Mouse (Mus musculus) macrophage (primary cell): Measurements from ENCODE around the gene Cyp2c38. TPM values are rescaled to one million over a fixed set of nuclear protein-coding genes. Genes with fewer than 3 reads are reported as not detected.
"Not testable (repeated sequence)": the region's sequence is repeated elsewhere in the genome, so short reads cannot be mapped to it uniquely, and the experiment has no call there.

Experiments used
- H3K27ac ChIP-seq: fragments of 350-480 bp; formaldehyde crosslinking; 2 replicates; pipeline ENCODE4 v1.9.0; 2021
- H3K36me3 ChIP-seq: fragments of 350-480 bp; formaldehyde crosslinking; 2 replicates; pipeline ENCODE4 v1.9.0; 2021; ENCODE audit errors: inconsistent target
- H3K4me3 ChIP-seq: fragments of 350-480 bp; formaldehyde crosslinking; 2 replicates; pipeline ENCODE4 v1.9.0; 2021; ENCODE audit errors: inconsistent target
- H3K79me2 ChIP-seq: fragments of 350-480 bp; formaldehyde crosslinking; 2 replicates; pipeline ENCODE4 v1.9.0; 2021; ENCODE audit errors: inconsistent target
- WGBS: methylation state at CpG from one replicate; pipeline ENCODE4 v1.1.7; 2026; ENCODE audit warnings: inconsistent platforms; ENCODE audit not compliant: missing documents; 5-methylcytosine and 5-hydroxymethylcytosine counted together
- polyA plus RNA-seq: library from polyadenylated mRNA; stranded (reverse); fragments of 250-400 nt; gene quantifications from 3 replicates; pipeline ENCODE4 v1.2.4, GENCODE M21; 2018; ENCODE audit warnings: inconsistent platforms
- total RNA-seq, 78 experiments: library from RNA; depleted of rRNA; stranded (reverse); fragments of 250-400 nt; gene quantifications; 1 replicate in 9 of 78; 2 replicates in 24 of 78; 3 replicates in 43 of 78; 4 replicates in 2 of 78; pipeline ENCODE4 v1.2.4; 2018; ENCODE audit warnings: inconsistent platforms in 56 of 78

Gene Cyp2c38
- total RNA-seq (2018; cell fraction: chromatin; rRNA removed), result not detected
- not detected for total RNA-seq (2018; cell fraction: cytosol; rRNA removed)
- not detected for total RNA-seq (2018; cell fraction: nucleus; rRNA removed)
- polyA plus RNA-seq, result not detected in 3 replicates

GRCm38 (mm10) chr19:39462941-39463340, at the start of gene Cyp2c38:
Cyp2c38 (minus strand) TSS chr19:39463075.
- no peak within 1 kb of the TSS for H3K4me3 ChIP-seq
- no peaks in the 10 kb centered on the region for H3K36me3 ChIP-seq
- H3K27ac ChIP-seq, result no peak within 1 kb of the TSS
- no peaks in the 10 kb centered on the region for H3K79me2 ChIP-seq
- WGBS, result 100% methylated on average over 1 of the region's 1 CpGs

- H3K27ac ChIP-seq, result no peak within 1 kb of the TSS
- 79% methylated on average over 4 of the region's 4 CpGs for WGBS
- no peaks in the 10 kb centered on the region for H3K36me3 ChIP-seq
Observed at GRCm38 (mm10) chr19:39510534-39510933, 47.7 kb upstream of the Cyp2c38 start, which contains the start of gene Cyp2c39. Cyp2c39 (plus strand) TSS chr19:39510862.

DNA sequence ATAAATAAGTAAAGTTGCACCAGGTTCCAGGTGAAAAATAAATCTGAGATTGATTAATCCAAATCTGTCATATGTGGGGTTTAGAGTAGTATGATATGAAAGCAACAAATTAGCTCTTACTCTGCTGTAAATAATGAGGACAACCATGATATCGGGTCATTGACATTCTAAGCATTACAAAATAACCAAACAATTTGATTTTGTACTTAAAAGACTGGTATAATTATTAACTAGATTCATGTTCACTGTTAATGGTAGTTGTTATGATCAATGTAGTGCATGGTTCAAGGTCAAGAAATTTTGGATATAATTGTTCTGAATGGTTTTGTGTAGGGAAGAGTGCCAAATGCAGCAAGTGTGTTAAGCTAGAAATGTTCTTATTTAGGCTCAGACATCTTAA, 46.7 kb upstream of the Cyp2c38 start:
- H3K4me3 ChIP-seq, result no peak overlapping the region
- H3K79me2 ChIP-seq, result no peaks in the 10 kb centered on the region
- H3K27ac ChIP-seq, result no peak overlapping the region
- H3K36me3 ChIP-seq, result no peaks in the 10 kb centered on the region
- WGBS, result no CpG with 5 or more reads among the region's 1 CpGs

More at GRCm38 (mm10) chr19:39510534-39510933, 47.7 kb upstream of the Cyp2c38 start, which contains the start of gene Cyp2c39:
- H3K4me3 ChIP-seq, result no peak within 1 kb of the TSS
- H3K79me2 ChIP-seq, result no peaks in the 10 kb centered on the region

DNA sequence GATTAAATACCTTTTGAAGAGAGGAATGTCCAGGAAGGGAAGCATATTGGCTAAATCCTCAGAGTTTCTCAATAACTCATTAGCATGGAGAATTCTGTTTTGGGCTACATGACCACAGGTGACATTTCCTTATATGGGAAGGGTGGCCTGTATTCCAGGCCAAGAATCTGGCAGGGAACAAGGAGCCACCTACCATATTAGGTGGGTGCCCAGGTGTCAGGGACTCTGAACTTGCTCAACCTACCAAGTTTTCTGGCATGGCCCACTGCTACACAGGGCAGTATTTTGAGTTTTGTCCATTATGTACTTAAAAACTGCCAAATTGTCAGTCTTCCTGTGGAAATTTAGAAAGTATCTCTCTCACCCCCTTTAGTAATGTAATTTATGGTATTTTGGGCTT, 43.5 kb upstream of the Cyp2c38 start:
- Histone ChIP-seq H3K27ac (no peak overlapping the region), H3K79me2 (no peaks in the 10 kb centered on the region), H3K4me3 (no peak overlapping the region), H3K36me3 (no peaks in the 10 kb centered on the region)

- H3K36me3 ChIP-seq, H3K79me2 ChIP-seq, H3K27ac ChIP-seq, H3K4me3 ChIP-seq: not testable (repeated sequence)
- WGBS, result 93% methylated on average over 1 of the region's 1 CpGs
Observed at GRCm38 (mm10) chr19:39483961-39484360, 21.1 kb upstream of the Cyp2c38 start.

- H3K4me3 ChIP-seq, result no peak overlapping the region
- no peaks in the 10 kb centered on the region for H3K79me2 ChIP-seq
- no peaks in the 10 kb centered on the region for H3K36me3 ChIP-seq
- H3K27ac ChIP-seq, result no peak overlapping the region
Observed at GRCm38 (mm10) chr19:39463923-39464322, 1.0 kb upstream of the Cyp2c38 start.

Other genes starting within 250 kb of the Cyp2c38 start
- not detected in 3 replicates for gene Cyp2c29, start 193.7 kb downstream of the Cyp2c38 start, polyA plus RNA-seq
- gene Cyp2c39, start 47.8 kb upstream of the Cyp2c38 start, polyA plus RNA-seq, result not detected in 3 replicates
- not detected in 3 replicates for gene Cyp2c67, start 186.0 kb upstream of the Cyp2c38 start, polyA plus RNA-seq